Mouse (Mus musculus): ENCODE measurements at regions not wholly inside any gene's neighbourhood (a gene's known extent, or its start where the extent isn't known, plus 50 kb on each side); places are given as distances from the start of the nearest gene placed in this dataset.

DNA sequence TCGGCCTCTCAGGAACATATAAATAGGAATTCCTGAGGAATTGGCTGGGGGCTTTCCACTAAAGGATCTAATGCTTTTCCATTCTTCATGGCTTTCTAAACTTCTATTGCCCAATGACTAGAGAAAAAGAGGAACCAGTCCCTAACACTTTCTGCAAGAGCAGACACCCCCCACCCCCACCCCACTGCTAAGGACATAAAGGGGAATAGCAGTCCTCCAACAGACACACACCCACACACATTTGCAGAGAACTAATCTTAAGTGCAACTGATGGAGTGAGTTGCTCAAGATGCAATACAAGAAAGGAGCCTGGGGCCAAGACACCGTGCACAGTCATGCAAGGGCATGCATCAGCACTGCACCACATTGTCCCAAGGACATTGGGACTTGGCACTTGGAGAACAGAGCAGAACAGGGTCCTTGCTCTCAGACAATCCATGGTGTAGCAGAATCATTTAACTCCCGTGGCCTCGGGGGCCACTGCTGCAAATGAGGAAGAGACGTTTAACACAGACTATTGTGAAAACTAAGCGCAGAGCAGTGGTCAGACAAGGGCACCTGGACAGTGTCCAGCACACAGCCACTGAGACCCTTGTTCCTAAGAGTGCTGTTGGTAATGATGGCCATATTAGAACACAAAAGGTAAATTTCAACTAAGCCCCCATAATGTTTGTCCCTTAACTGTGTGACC lies 161.1 kb downstream of the Xpnpep1 start:
- H3K79me2 ChIP-seq (ENCODE audit: control insufficient read depth, insufficient read depth), result no peaks in the 10 kb centered on the region
- H3ac ChIP-seq (ENCODE audit: control insufficient read depth, insufficient read length, low read depth), result no peak overlapping the region
- H3K27me3 ChIP-seq (ENCODE audit: control insufficient read depth, insufficient read depth, insufficient read length), result no peaks in the 10 kb centered on the region
- no peak overlapping the region for H3K4me3 ChIP-seq (ENCODE audit: insufficient read depth, poor library complexity, severe bottlenecking)
- H3K79me3 ChIP-seq (ENCODE audit: low read depth), result no peaks in the 10 kb centered on the region
- TF ChIP-seq MYOG (IDR thresholded peaks at IDR 0.05; ENCODE audit: control insufficient read depth, extremely low read depth, insufficient read length) (no peak), CTCF (IDR thresholded peaks at IDR 0.05; ENCODE audit: control insufficient read depth, insufficient read depth, insufficient read length) (no peak), FOSL1 (IDR thresholded peaks at IDR 0.05; ENCODE audit: insufficient read depth, low read length, poor library complexity, severe bottlenecking) (no peak), CEBPB (IDR thresholded peaks at IDR 0.05; ENCODE audit: low read depth) (no peak), USF1 (IDR thresholded peaks at IDR 0.05; ENCODE audit: low read depth) (no peak), MYOD1 (IDR thresholded peaks at IDR 0.05; ENCODE audit: control insufficient read depth, insufficient read length, low read depth) (no peak), MAX (IDR thresholded peaks at IDR 0.05) (no peak)
- H3K36me3 ChIP-seq (ENCODE audit: control insufficient read depth, insufficient read depth), result no peaks in the 10 kb centered on the region

GRCm38 (mm10) chr19:52866635-52867034 lies 173.4 kb downstream of the Xpnpep1 start:
- Histone ChIP-seq H3K36me3 (ENCODE audit: control insufficient read depth, insufficient read depth) (no peaks in the 10 kb centered on the region), H3K27me3 (ENCODE audit: control insufficient read depth, insufficient read depth, insufficient read length) (no peaks in the 10 kb centered on the region), H3K4me3 (ENCODE audit: insufficient read depth, poor library complexity, severe bottlenecking) (no peak overlapping the region), H3K79me3 (ENCODE audit: low read depth) (no peaks in the 10 kb centered on the region), H3K79me2 (ENCODE audit: control insufficient read depth, insufficient read depth) (no peaks in the 10 kb centered on the region), H3ac (ENCODE audit: control insufficient read depth, insufficient read length, low read depth) (no peak overlapping the region)
- TF ChIP-seq MYOD1 (IDR thresholded peaks at IDR 0.05; ENCODE audit: control insufficient read depth, insufficient read length, low read depth) (no peak), CEBPB (IDR thresholded peaks at IDR 0.05; ENCODE audit: low read depth) (no peak), CTCF (IDR thresholded peaks at IDR 0.05; ENCODE audit: control insufficient read depth, insufficient read depth, insufficient read length) (no peak), MAX (IDR thresholded peaks at IDR 0.05) (no peak), FOSL1 (IDR thresholded peaks at IDR 0.05; ENCODE audit: insufficient read depth, low read length, poor library complexity, severe bottlenecking) (no peak), MYOG (IDR thresholded peaks at IDR 0.05; ENCODE audit: control insufficient read depth, extremely low read depth, insufficient read length) (no peak), USF1 (IDR thresholded peaks at IDR 0.05; ENCODE audit: low read depth) (no peak)

- Histone ChIP-seq H3K4me3 (ENCODE audit: insufficient read depth, poor library complexity, severe bottlenecking) (no peak overlapping the region), H3K36me3 (ENCODE audit: control insufficient read depth, insufficient read depth) (no peaks in the 10 kb centered on the region), H3ac (ENCODE audit: control insufficient read depth, insufficient read length, low read depth) (no peak overlapping the region), H3K27me3 (ENCODE audit: control insufficient read depth, insufficient read depth, insufficient read length) (no peaks in the 10 kb centered on the region), H3K79me2 (ENCODE audit: control insufficient read depth, insufficient read depth) (no peaks in the 10 kb centered on the region), H3K79me3 (ENCODE audit: low read depth) (no peaks in the 10 kb centered on the region)
- TF ChIP-seq MYOD1 (IDR thresholded peaks at IDR 0.05; ENCODE audit: control insufficient read depth, insufficient read length, low read depth) (no peak), CTCF (IDR thresholded peaks at IDR 0.05; ENCODE audit: control insufficient read depth, insufficient read depth, insufficient read length) (no peak)
These were observed 178.4 kb downstream of the Xpnpep1 start for GRCm38 (mm10) chr19:52861576-52861975.

- no peaks in the 10 kb centered on the region for H3K79me2 ChIP-seq (ENCODE audit: control insufficient read depth, insufficient read depth)
- H3ac ChIP-seq (ENCODE audit: control insufficient read depth, insufficient read length, low read depth), result no peak overlapping the region
- no peak overlapping the region for H3K4me3 ChIP-seq (ENCODE audit: insufficient read depth, poor library complexity, severe bottlenecking)
- H3K79me3 ChIP-seq (ENCODE audit: low read depth), result no peaks in the 10 kb centered on the region
- TF ChIP-seq USF1 (IDR thresholded peaks at IDR 0.05; ENCODE audit: low read depth) (no peak), CTCF (IDR thresholded peaks at IDR 0.05; ENCODE audit: control insufficient read depth, insufficient read depth, insufficient read length) (no peak), FOSL1 (IDR thresholded peaks at IDR 0.05; ENCODE audit: insufficient read depth, low read length, poor library complexity, severe bottlenecking) (no peak), MYOD1 (IDR thresholded peaks at IDR 0.05; ENCODE audit: control insufficient read depth, insufficient read length, low read depth) (no peak), CEBPB (IDR thresholded peaks at IDR 0.05; ENCODE audit: low read depth) (no peak), MYOG (IDR thresholded peaks at IDR 0.05; ENCODE audit: control insufficient read depth, extremely low read depth, insufficient read length) (no peak), MAX (IDR thresholded peaks at IDR 0.05) (no peak)
- no peaks in the 10 kb centered on the region for H3K27me3 ChIP-seq (ENCODE audit: control insufficient read depth, insufficient read depth, insufficient read length)
- no peaks in the 10 kb centered on the region for H3K36me3 ChIP-seq (ENCODE audit: control insufficient read depth, insufficient read depth)
These were observed 185.8 kb downstream of the Xpnpep1 start for GRCm38 (mm10) chr19:52854068-52854682.

GRCm38 (mm10) chr19:52816202-52816601 lies 223.8 kb downstream of the Xpnpep1 start:
- no peak for TF ChIP-seq MAX (IDR thresholded peaks at IDR 0.05)
- TF ChIP-seq CEBPB (IDR thresholded peaks at IDR 0.05; ENCODE audit: low read depth), result no peak
- TF ChIP-seq CTCF (IDR thresholded peaks at IDR 0.05; ENCODE audit: control insufficient read depth, insufficient read depth, insufficient read length), result no peak
- no peak for TF ChIP-seq FOSL1 (IDR thresholded peaks at IDR 0.05; ENCODE audit: insufficient read depth, low read length, poor library complexity, severe bottlenecking)
- TF ChIP-seq USF1 (IDR thresholded peaks at IDR 0.05; ENCODE audit: low read depth), result no peak
- no peak for TF ChIP-seq MYOD1 (IDR thresholded peaks at IDR 0.05; ENCODE audit: control insufficient read depth, insufficient read length, low read depth)
- TF ChIP-seq MYOG (IDR thresholded peaks at IDR 0.05; ENCODE audit: control insufficient read depth, extremely low read depth, insufficient read length), result no peak
- no peaks in the 10 kb centered on the region for H3K79me3 ChIP-seq (ENCODE audit: low read depth)
- H3ac ChIP-seq (ENCODE audit: control insufficient read depth, insufficient read length, low read depth), result no peak overlapping the region
- H3K36me3 ChIP-seq (ENCODE audit: control insufficient read depth, insufficient read depth), result no peaks in the 10 kb centered on the region
- H3K27me3 ChIP-seq (ENCODE audit: control insufficient read depth, insufficient read depth, insufficient read length), result no peaks in the 10 kb centered on the region
- no peak overlapping the region for H3K4me3 ChIP-seq (ENCODE audit: insufficient read depth, poor library complexity, severe bottlenecking)
- no peaks in the 10 kb centered on the region for H3K79me2 ChIP-seq (ENCODE audit: control insufficient read depth, insufficient read depth)

All from C2C12 (cell line).